Comparison of ENCODE assay signal across 22 mouse cellular contexts in genomic region chr2:55228131-55228797, GRCm38 (mm10).
A peak's percentile ranks its signal among the peaks of the same experiment; 100 is the strongest.
DNase-seq lines count a peak whose midpoint lies in the region; ATAC-seq lines count a peak whose summit lies in the region.
"Had no signal": no experiment of that assay in that cellular context is flagged by ENCODE, and none has a peak within 500 bp of the region (broad histone marks: within the 10 kb centered on the region; RNA-seq: fewer than 3 reads in every experiment).

No protein-coding gene starts in this region.

- DNase-seq in forebrain, embryonic 10.5 days (ENCODE audit: extremely low spot score, low spot score): no peak
- peak; percentile 2 for DNase-seq in right cerebral cortex, postnatal 4 days
- no peak for DNase-seq in right cerebral cortex, postnatal 25 days
- DNase-seq in layer of hippocampus, postnatal 14 days (ENCODE audit: low spot score in 2 of 2): peak; percentile 32 to 65
- no peak for DNase-seq in urinary bladder, postnatal 4 days (ENCODE audit: low spot score in 2 of 2)
- no peak for DNase-seq in lung, postnatal 10 days
- DNase-seq: adrenal gland, adult 8-10 months; cerebellum, adult 18-20 months; heart, adult 11 months; heart, postnatal 4 days; thymus, adult 18-20 months; thymus, postnatal 4 days had no signal

- H3K4me2 ChIP-seq in forebrain, embryonic 13.5 days: no peak overlapping the region
- H3K4me2 ChIP-seq: heart, embryonic 13.5 days; kidney, embryonic 15.5 days; liver, embryonic 15.5 days; neural tube, embryonic 13.5 days; stomach, embryonic 15.5 days had no signal

- WGBS in forebrain, embryonic 13.5 days: 59% methylated on average over 7 of the region's 7 CpGs
- 84% methylated on average over 7 of the region's 7 CpGs for WGBS in forebrain, embryonic 10.5 days

- H3K27ac ChIP-seq in forebrain, embryonic 13.5 days: no peak overlapping the region
- no peak overlapping the region for H3K27ac ChIP-seq in forebrain, embryonic 10.5 days
- H3K27ac ChIP-seq: heart, embryonic 13.5 days; kidney, embryonic 15.5 days; liver, embryonic 15.5 days; neural tube, embryonic 13.5 days; stomach, embryonic 15.5 days had no signal

- ATAC-seq in forebrain, embryonic 13.5 days: peak; percentile 25; the same call in 1 of the 2 replicates
- ATAC-seq in megakaryocyte, adult 5-6 weeks (ENCODE audit: poor library complexity, severe bottlenecking): no peak
- ATAC-seq: hindbrain, embryonic 16.5 days; intestine, postnatal 0 days; lung, postnatal 0 days had no signal

- no peaks in the 10 kb centered on the region for H3K4me1 ChIP-seq in forebrain, embryonic 13.5 days
- no peaks in the 10 kb centered on the region for H3K4me1 ChIP-seq in forebrain, embryonic 10.5 days
- H3K4me1 ChIP-seq: heart, embryonic 13.5 days; kidney, embryonic 15.5 days; liver, embryonic 15.5 days; neural tube, embryonic 13.5 days; stomach, embryonic 15.5 days had no signal

- H3K36me3 ChIP-seq in forebrain, embryonic 13.5 days (ENCODE audit: poor library complexity, severe bottlenecking): no peaks in the 10 kb centered on the region
- H3K36me3 ChIP-seq in forebrain, embryonic 10.5 days (replicated peaks): no peaks in the 10 kb centered on the region
- H3K36me3 ChIP-seq: heart, embryonic 13.5 days; kidney, embryonic 15.5 days; liver, embryonic 15.5 days; neural tube, embryonic 13.5 days; stomach, embryonic 15.5 days had no signal

- H3K4me3 ChIP-seq in forebrain, embryonic 13.5 days: no peak overlapping the region
- no peak overlapping the region for H3K4me3 ChIP-seq in forebrain, embryonic 10.5 days
- H3K4me3 ChIP-seq: heart, embryonic 13.5 days; kidney, embryonic 15.5 days; liver, embryonic 15.5 days; neural tube, embryonic 13.5 days; stomach, embryonic 15.5 days had no signal

- H3K9me3 ChIP-seq in forebrain, embryonic 13.5 days (replicated peaks): no peaks in the 10 kb centered on the region
- H3K9me3 ChIP-seq in forebrain, embryonic 10.5 days: no peaks in the 10 kb centered on the region
- H3K9me3 ChIP-seq: heart, embryonic 13.5 days; kidney, embryonic 15.5 days; liver, embryonic 15.5 days; neural tube, embryonic 13.5 days; stomach, embryonic 15.5 days had no signal

- no peak overlapping the region for H3K9ac ChIP-seq in forebrain, embryonic 13.5 days
- H3K9ac ChIP-seq: heart, embryonic 13.5 days; kidney, embryonic 15.5 days; liver, embryonic 15.5 days; neural tube, embryonic 13.5 days; stomach, embryonic 15.5 days had no signal

- no peaks in the 10 kb centered on the region for H3K27me3 ChIP-seq in forebrain, embryonic 13.5 days
- H3K27me3 ChIP-seq in forebrain, embryonic 10.5 days (ENCODE audit: poor library complexity, severe bottlenecking): no peaks in the 10 kb centered on the region
- H3K27me3 ChIP-seq: heart, embryonic 13.5 days; kidney, embryonic 15.5 days; liver, embryonic 15.5 days; neural tube, embryonic 13.5 days; stomach, embryonic 15.5 days had no signal

Comparison
In these comparisons a context has a peak if more than half of its experiments do, and no peak if none do; other contexts are left out.
1. DNase-seq: peak in right cerebral cortex, postnatal 4 days (single experiment) and layer of hippocampus, postnatal 14 days (2 of 2); none in forebrain, embryonic 10.5 days (single experiment), right cerebral cortex, postnatal 25 days (single experiment), urinary bladder, postnatal 4 days (0 of 2) and lung, postnatal 10 days (single experiment).